Mouse (Mus musculus) stomach, postnatal 0 days (tissue): ENCODE results near the gene Tenm4. TPM values are rescaled to one million over a fixed set of nuclear protein-coding genes. Genes with fewer than 3 reads are reported as not detected.

Experiments used
- ATAC-seq: fragments of 200-750 bp; cut with Nextera tagmentation; 2 replicates; pipeline ENCODE4 v1.8.0; 2017; ENCODE audit not compliant: low FRiP score, low TSS enrichment
- DNase-seq: peaks from one replicate; pipeline ENCODE4 v3.0.0-alpha.2; 2016; ENCODE audit warnings: low spot score
- H3K27ac ChIP-seq: fragments of 300-500 bp; sonication (generic); replicated peaks from 2 replicates; pipeline ENCODE4 v1.5.1; 2014; ENCODE audit warnings: mild to moderate bottlenecking, control low read depth
- H3K27me3 ChIP-seq: fragments of 300-500 bp; sonication (generic); 2 replicates; pipeline ENCODE4 v1.6.1; 2014; ENCODE audit warnings: low read length; ENCODE audit not compliant: control insufficient read depth, insufficient read depth
- H3K36me3 ChIP-seq: fragments of 300-500 bp; sonication (generic); 2 replicates; pipeline ENCODE4 v1.6.1; 2014; ENCODE audit warnings: low read length, mixed read lengths; ENCODE audit not compliant: control insufficient read depth, insufficient read depth
- H3K4me1 ChIP-seq: fragments of 300-500 bp; sonication (generic); replicated peaks from 2 replicates; pipeline ENCODE4 v1.6.1; 2014; ENCODE audit warnings: antibody characterized with exemption; ENCODE audit not compliant: control insufficient read depth, insufficient read depth
- H3K4me2 ChIP-seq: fragments of 300-500 bp; sonication (generic); replicated peaks from 2 replicates; pipeline ENCODE4 v1.6.1; 2014; ENCODE audit warnings: low read depth, mild to moderate bottlenecking, control low read depth, moderate library complexity
- H3K4me3 ChIP-seq: fragments of 300-500 bp; sonication (generic); 2 replicates; pipeline ENCODE4 v1.5.1; 2014; ENCODE audit warnings: low read depth, low read length, control low read depth
- H3K9ac ChIP-seq: fragments of 300-500 bp; sonication (generic); 2 replicates; pipeline ENCODE4 v1.6.1; 2014; ENCODE audit warnings: mild to moderate bottlenecking, low read length, control low read depth, mixed read lengths
- H3K9me3 ChIP-seq: fragments of 300-500 bp; sonication (generic); 2 replicates; pipeline ENCODE4 v1.6.1; 2016; ENCODE audit warnings: low read length; ENCODE audit not compliant: control insufficient read depth
- CTCF ChIP-seq: IDR thresholded peaks from 2 replicates; pipeline ENCODE4 v1.5.1; 2016; ENCODE audit warnings: antibody characterized with exemption, low read depth, mild to moderate bottlenecking, moderate library complexity
- EP300 ChIP-seq: optimal IDR thresholded peaks from 2 replicates; pipeline ENCODE3; 2016; ENCODE audit warnings: antibody characterized with exemption
- WGBS: fragments of 180-500 bp; shearing (Covaris S2); extraction: QIAGEN DNeasy Blood & Tissue Kit; methylation state at CpG from one replicate; pipeline ENCODE4 v1.1.7; 2014; 5-methylcytosine and 5-hydroxymethylcytosine counted together
- polyA plus RNA-seq: library from polyadenylated mRNA; unstranded; fragments of >200 nt; fragmentation: Nextera tagmentation; extraction: Ambion mirVana; gene quantifications from 2 replicates; pipeline ENCODE4 v1.2.1, GENCODE M21; 2015

Gene Tenm4
- 6.9 and 7.2 TPM in 2 replicates for polyA plus RNA-seq

GRCm38 (mm10) chr7:96170924-96171595 is at the start of gene Tenm4:
TSS of gene Tenm4 (plus strand) at chr7:96171246.
- no peak for DNase-seq
- WGBS, result 36% methylated on average over 14 of the region's 14 CpGs
- ATAC-seq, result no peak

GRCm38 (mm10) chr7:96130763-96131162 is 40.3 kb upstream of the Tenm4 start:
- H3K9ac ChIP-seq, result no peak overlapping the region
- TF ChIP-seq EP300, result no peak
- no peak for TF ChIP-seq CTCF
- ATAC-seq, result no peak
- no peaks in the 10 kb centered on the region for H3K36me3 ChIP-seq
- H3K4me1 ChIP-seq, result no peaks in the 10 kb centered on the region
- 42% methylated on average over 4 of the region's 4 CpGs for whole genome bisulfite sequencing
- no peak overlapping the region for H3K27ac ChIP-seq
- H3K4me3 ChIP-seq, result no peak overlapping the region
- no peaks in the 10 kb centered on the region for H3K9me3 ChIP-seq
- H3K27me3 ChIP-seq, result no peaks in the 10 kb centered on the region
- H3K4me2 ChIP-seq, result no peak overlapping the region
- no peak for DNase-seq

More at GRCm38 (mm10) chr7:96170924-96171595, at the start of gene Tenm4:
- no peaks in the 10 kb centered on the region for H3K27me3 ChIP-seq
- H3K27ac ChIP-seq, result no peak within 1 kb of the TSS
- no peak within 1 kb of the TSS for H3K4me3 ChIP-seq
- peaks cover 5% of the 10 kb centered on the region; the same call in 1 of the 2 replicates for H3K4me1 ChIP-seq
- H3K4me2 ChIP-seq, result peak within 1 kb of the TSS; percentile 27; the same call in 1 of the 2 replicates
- H3K9me3 ChIP-seq, result no peaks in the 10 kb centered on the region
- TF ChIP-seq CTCF, result no peak
- H3K36me3 ChIP-seq, result no peaks in the 10 kb centered on the region
- no peak within 1 kb of the TSS for H3K9ac ChIP-seq

- Histone ChIP-seq H3K4me3 (no peak overlapping the region), H3K4me2 (no peak overlapping the region), H3K36me3 (no peaks in the 10 kb centered on the region), H3K4me1 (no peaks in the 10 kb centered on the region), H3K27ac (no peak overlapping the region), H3K27me3 (no peaks in the 10 kb centered on the region), H3K9ac (no peak overlapping the region), H3K9me3 (no peaks in the 10 kb centered on the region)
- WGBS, result 79% methylated on average over 1 of the region's 1 CpGs
- no peak for ATAC-seq
- TF ChIP-seq EP300 (no peak), CTCF (no peak)
- no peak for DNase-seq
Observed at GRCm38 (mm10) chr7:96131175-96131574, 39.9 kb upstream of the Tenm4 start.

GRCm38 (mm10) chr7:96136497-96136961 is 34.5 kb upstream of the Tenm4 start:
- Histone ChIP-seq H3K27me3 (no peaks in the 10 kb centered on the region), H3K4me1 (no peaks in the 10 kb centered on the region), H3K36me3 (no peaks in the 10 kb centered on the region), H3K27ac (0 out of 2 replicates have a peak overlapping the region, but pooled peaks have one; percentile 30), H3K9me3 (no peaks in the 10 kb centered on the region), H3K4me3 (no peak overlapping the region), H3K9ac (no peak overlapping the region), H3K4me2 (no peak overlapping the region)
- TF ChIP-seq CTCF (peak; percentile 30; the same call in 1 of the 2 replicates), EP300 (no peak)
- 62% methylated on average over 6 of the region's 6 CpGs for WGBS
- no peak for ATAC-seq
- DNase-seq, result no peak

GRCm38 (mm10) chr7:96141876-96142275 is 29.2 kb upstream of the Tenm4 start:
- ATAC-seq, result no peak
- Histone ChIP-seq H3K36me3 (no peaks in the 10 kb centered on the region), H3K4me3 (no peak overlapping the region), H3K27ac (no peak overlapping the region), H3K9me3 (no peaks in the 10 kb centered on the region), H3K4me2 (no peak overlapping the region), H3K4me1 (no peaks in the 10 kb centered on the region), H3K27me3 (no peaks in the 10 kb centered on the region), H3K9ac (no peak overlapping the region)
- 58% methylated on average over 4 of the region's 4 CpGs for WGBS
- TF ChIP-seq CTCF (no peak), EP300 (no peak)
- no peak for DNase-seq

- DNase-seq (no peak), ATAC-seq (no peak)
- no peak for TF ChIP-seq CTCF
- TF ChIP-seq EP300, result no peak
- Histone ChIP-seq H3K4me1 (no peaks in the 10 kb centered on the region), H3K4me2 (no peak overlapping the region), H3K27ac (no peak overlapping the region), H3K27me3 (no peaks in the 10 kb centered on the region), H3K9ac (no peak overlapping the region), H3K4me3 (no peak overlapping the region), H3K36me3 (no peaks in the 10 kb centered on the region), H3K9me3 (no peaks in the 10 kb centered on the region)
- WGBS, result 73% methylated on average over 3 of the region's 3 CpGs
Observed at GRCm38 (mm10) chr7:96142973-96143596, 28.0 kb upstream of the Tenm4 start.
